Mouse (Mus musculus) intestine, embryonic 15.5 days (tissue): ENCODE results near the gene Zfp324. TPM values are rescaled to one million over a fixed set of nuclear protein-coding genes. Genes with fewer than 3 reads are reported as not detected.

Experiments used
- ATAC-seq: fragments of 200-750 bp; cut with Nextera tagmentation; 2 replicates; pipeline ENCODE4 v1.8.0; 2017; ENCODE audit warnings: moderate TSS enrichment, moderate library complexity
- H3K27ac ChIP-seq: fragments of 300-500 bp; sonication (generic); 2 replicates; pipeline ENCODE4 v1.5.1; 2015; ENCODE audit warnings: mild to moderate bottlenecking, inconsistent platforms
- H3K27me3 ChIP-seq: fragments of 300-500 bp; sonication (generic); replicated peaks from 2 replicates; pipeline ENCODE4 v1.6.1; 2015; ENCODE audit warnings: inconsistent platforms
- H3K36me3 ChIP-seq: fragments of 300-500 bp; sonication (generic); 2 replicates; pipeline ENCODE4 v1.6.1; 2015; ENCODE audit warnings: inconsistent platforms
- H3K4me1 ChIP-seq: fragments of 300-500 bp; sonication (generic); replicated peaks from 2 replicates; pipeline ENCODE4 v1.6.1; 2015; ENCODE audit warnings: inconsistent platforms
- H3K4me2 ChIP-seq: fragments of 300-500 bp; sonication (generic); replicated peaks from 2 replicates; pipeline ENCODE4 v1.6.1; 2015; ENCODE audit warnings: mild to moderate bottlenecking, inconsistent platforms
- H3K4me3 ChIP-seq: fragments of 300-500 bp; sonication (generic); replicated peaks from 2 replicates; pipeline ENCODE4 v1.5.1; 2015; ENCODE audit warnings: inconsistent platforms
- H3K9ac ChIP-seq: fragments of 300-500 bp; sonication (generic); 2 replicates; pipeline ENCODE4 v1.6.1; 2015; ENCODE audit warnings: inconsistent platforms
- H3K9me3 ChIP-seq: fragments of 300-500 bp; sonication (generic); 2 replicates; pipeline ENCODE4 v1.6.1; 2016; ENCODE audit warnings: inconsistent platforms
- WGBS: fragments of 180-500 bp; shearing (Covaris S2); methylation state at CpG from one replicate; pipeline ENCODE4 v1.1.7; 2015; 5-methylcytosine and 5-hydroxymethylcytosine counted together
- polyA plus RNA-seq: library from polyadenylated mRNA; unstranded; fragments of >200 nt; fragmentation: Nextera tagmentation; extraction: Ambion mirVana; gene quantifications from 2 replicates; pipeline ENCODE4 v1.2.1, GENCODE M21; 2015

Zfp324 gene
- polyA plus RNA-seq, 1 experiment from 2014 or later: 8.3 TPM

DNA sequence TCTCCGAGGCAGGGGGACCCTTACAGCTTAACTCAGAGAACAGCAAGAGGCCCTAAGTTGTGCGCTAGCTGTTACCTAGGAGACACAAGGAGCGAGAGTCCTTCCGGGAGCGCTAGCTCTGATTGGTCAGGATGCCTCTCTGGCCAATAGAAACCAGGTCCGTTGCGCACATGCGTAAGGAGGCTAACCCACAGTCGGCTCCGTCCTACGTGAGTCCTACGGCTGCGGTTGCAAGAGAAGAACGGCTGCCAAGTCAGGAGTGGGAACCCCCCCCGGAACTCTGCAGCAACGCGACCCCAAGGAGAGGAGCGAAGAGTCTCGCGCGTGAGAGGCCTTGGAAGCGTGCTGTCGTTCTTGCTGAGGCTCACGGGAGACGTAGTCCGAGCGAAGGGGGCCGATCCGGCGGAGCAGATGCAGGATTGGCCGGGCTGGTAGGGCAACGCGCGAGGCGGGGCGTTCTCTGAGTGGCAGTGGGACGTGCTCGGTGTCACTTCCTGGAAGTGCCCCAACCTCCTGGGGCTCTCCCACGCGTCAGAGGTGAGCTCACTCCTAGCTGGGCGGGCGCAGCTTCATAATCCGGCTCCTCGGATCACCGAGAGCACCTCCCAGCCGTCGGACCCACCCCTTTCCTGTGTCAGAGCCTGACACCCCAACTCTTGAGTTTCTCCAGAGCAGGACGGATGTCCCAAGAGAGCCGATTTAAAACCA, 12.2 kb downstream of the Zfp324 start, which contains the start of gene Zfp446:
TSS of gene Zfp446 (plus strand) at position 167 of the 708 bp plus-strand sequence.
- Histone ChIP-seq H3K4me1 (peaks cover 22% of the 10 kb centered on the region), H3K9me3 (no peaks in the 10 kb centered on the region), H3K4me2 (peak within 1 kb of the TSS; percentile 73), H3K36me3 (no peaks in the 10 kb centered on the region), H3K27me3 (no peaks in the 10 kb centered on the region), H3K27ac (peak within 1 kb of the TSS; percentile 96), H3K4me3 (peak within 1 kb of the TSS; percentile 72), H3K9ac (peak within 1 kb of the TSS; percentile 68)
- ATAC-seq: peak; percentile 99
- WGBS: under 1% methylated on average over 49 of the region's 49 CpGs

DNA sequence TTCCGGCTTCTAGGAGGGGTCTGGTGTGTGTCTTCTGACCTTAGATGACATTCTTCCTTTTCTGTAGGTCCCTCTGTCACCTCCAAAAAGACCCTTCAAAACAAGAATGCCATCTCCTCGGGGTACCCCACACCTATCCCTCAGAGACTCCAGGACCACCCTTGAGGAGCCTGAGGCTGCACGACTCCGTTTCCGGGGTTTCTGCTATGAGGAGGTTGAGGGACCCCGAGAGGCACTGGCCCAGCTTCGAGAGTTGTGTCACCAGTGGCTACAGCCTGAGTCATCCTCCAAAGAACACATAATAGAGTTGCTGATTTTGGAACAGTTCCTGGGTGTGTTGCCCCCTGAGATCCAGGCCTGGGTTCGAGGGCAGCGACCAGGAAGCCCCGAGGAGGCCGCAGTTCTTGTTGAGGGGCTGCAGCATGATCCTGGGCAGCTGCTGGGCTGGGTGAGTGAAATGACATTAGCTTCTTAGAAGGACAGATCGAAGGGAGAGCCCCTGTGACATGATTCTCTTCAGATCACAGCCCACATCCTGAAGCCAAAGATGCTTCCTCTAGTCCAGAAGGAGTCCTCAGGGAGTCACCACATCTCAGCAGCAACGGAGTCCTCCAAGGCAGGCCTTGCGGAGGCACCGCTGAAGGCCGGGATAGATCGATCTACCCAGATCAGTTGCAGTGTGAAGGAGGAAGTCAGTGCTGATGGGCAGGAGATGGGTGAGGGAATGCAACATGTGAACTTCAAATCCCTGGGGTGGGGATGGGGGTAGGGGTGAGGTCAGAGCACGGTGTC, 13.5 kb downstream of the Zfp324 start:
- no peak for ATAC-seq
- Histone ChIP-seq H3K4me3 (peak overlapping the region; percentile 72; the same call in 1 of the 2 replicates), H3K4me1 (peaks cover 22% of the 10 kb centered on the region), H3K9ac (peak overlapping the region; percentile 46), H3K9me3 (no peaks in the 10 kb centered on the region), H3K4me2 (peak overlapping the region; percentile 73), H3K27me3 (no peaks in the 10 kb centered on the region), H3K27ac (no peak overlapping the region; the same call in 1 of the 2 replicates), H3K36me3 (no peaks in the 10 kb centered on the region)
- 83% methylated on average over 18 of the region's 18 CpGs for WGBS

DNA sequence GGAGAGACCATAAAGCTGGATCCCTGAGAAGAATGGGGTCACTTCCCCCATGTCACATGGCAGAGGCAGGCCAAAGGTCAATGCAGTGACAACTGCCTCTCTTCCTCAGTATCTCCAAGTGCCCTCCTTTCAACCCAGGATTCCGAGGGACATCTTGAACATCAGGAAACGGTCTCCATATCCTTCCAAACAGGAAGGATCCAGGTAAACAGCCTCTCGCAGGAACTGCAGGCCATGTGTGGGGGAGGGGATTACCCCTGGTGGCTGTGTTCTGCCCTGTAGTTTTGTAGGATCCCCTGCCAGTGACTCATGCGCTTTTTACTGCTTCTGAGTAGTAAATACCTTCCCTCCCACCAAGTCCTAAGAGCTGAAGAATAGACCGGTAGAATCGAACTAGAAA, 14.1 kb downstream of the Zfp324 start:
- Histone ChIP-seq H3K9me3 (no peaks in the 10 kb centered on the region), H3K4me3 (no peak overlapping the region), H3K9ac (no peak overlapping the region), H3K27me3 (no peaks in the 10 kb centered on the region), H3K4me1 (peaks cover 22% of the 10 kb centered on the region), H3K27ac (no peak overlapping the region; the same call in 1 of the 2 replicates), H3K4me2 (peak overlapping the region; percentile 6; the same call in 1 of the 2 replicates), H3K36me3 (no peaks in the 10 kb centered on the region)
- no peak for ATAC-seq
- WGBS: 42% methylated on average over 6 of the region's 6 CpGs

DNA sequence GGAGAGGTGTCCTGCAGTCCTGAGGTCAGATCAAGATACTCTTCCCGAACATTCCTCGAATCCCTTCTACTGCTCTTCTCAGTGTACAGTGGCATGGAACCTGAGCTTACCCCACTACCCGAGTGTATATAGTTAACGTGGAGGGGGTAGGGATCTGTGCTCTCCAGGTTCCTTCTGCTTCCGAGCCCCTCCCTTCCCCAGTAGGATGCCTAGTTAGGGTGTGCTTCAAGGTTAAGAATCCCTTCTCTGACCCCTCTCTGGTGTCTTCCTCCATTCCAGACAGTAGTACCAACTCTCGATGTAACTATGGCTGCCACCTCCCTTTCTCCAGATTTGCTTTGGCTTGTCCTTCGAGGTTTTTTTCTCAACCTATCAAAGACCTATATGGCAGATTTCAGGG, 14.7 kb downstream of the Zfp324 start:
- 0 out of 2 replicates have a peak overlapping the region, but pooled peaks have one; percentile 6 for H3K4me2 ChIP-seq

DNA sequence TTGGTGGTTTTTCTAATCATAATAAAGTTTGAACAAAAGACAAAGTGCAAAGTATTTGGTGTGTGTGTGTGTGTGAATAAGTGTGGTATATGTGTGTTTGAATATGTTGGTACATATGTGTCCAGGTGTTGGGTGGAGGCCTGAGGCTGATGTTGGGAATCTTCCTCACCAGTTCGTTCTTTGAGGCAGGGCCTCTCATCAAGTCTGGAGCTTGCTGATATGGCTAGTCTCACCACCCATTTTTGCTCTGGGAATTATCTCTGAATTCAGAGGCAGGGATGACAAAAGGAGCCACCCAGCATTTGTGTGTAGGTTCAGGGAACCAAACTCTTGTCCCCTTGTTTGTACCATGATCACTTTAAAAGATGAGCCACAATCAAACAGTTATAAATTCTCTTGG, 20.1 kb downstream of the Zfp324 start:
- no peaks in the 10 kb centered on the region for H3K27me3 ChIP-seq
- no peak overlapping the region for H3K9ac ChIP-seq
- WGBS: 85% methylated on average over 1 of the region's 1 CpGs

More for the DNA sequence above, 14.7 kb downstream of the Zfp324 start:
- peaks cover 22% of the 10 kb centered on the region for H3K4me1 ChIP-seq
- 81% methylated on average over 7 of the region's 7 CpGs for WGBS
- H3K27ac ChIP-seq: no peak overlapping the region
- no peaks in the 10 kb centered on the region for H3K36me3 ChIP-seq
- ATAC-seq: no peak
- no peak overlapping the region for H3K9ac ChIP-seq
- H3K4me3 ChIP-seq: no peak overlapping the region
- H3K9me3 ChIP-seq: no peaks in the 10 kb centered on the region
- no peaks in the 10 kb centered on the region for H3K27me3 ChIP-seq

DNA sequence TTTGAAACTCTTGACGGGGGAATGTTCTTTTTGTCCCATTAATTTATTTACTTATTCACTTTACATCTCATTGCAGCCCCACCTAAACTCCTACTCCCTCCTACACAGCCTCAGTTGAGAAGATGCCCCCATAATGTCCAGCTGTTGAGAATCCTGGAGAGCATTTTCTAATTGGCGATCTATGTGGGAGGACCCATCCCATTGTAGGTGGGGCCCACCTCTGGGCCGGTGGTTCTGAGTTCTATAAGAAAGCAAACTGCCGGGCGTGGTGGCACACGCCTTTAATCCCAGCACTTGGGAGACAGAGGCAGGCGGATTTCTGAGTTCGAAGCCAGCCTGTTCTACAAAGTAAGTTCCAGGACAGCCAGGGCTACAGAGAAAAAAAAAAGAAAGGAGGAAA, 21.3 kb downstream of the Zfp324 start:
- H3K9me3 ChIP-seq: no peaks in the 10 kb centered on the region
- no peak for ATAC-seq
- no peak overlapping the region for H3K4me3 ChIP-seq
- 82% methylated on average over 8 of the region's 8 CpGs for WGBS
- no peaks in the 10 kb centered on the region for H3K27me3 ChIP-seq
- no peak overlapping the region for H3K27ac ChIP-seq
- H3K36me3 ChIP-seq: no peaks in the 10 kb centered on the region
- no peak overlapping the region for H3K4me2 ChIP-seq
- H3K9ac ChIP-seq: no peak overlapping the region
- H3K4me1 ChIP-seq: no peaks in the 10 kb centered on the region

More for the DNA sequence above, 20.1 kb downstream of the Zfp324 start:
- Histone ChIP-seq H3K36me3 (no peaks in the 10 kb centered on the region), H3K4me1 (no peaks in the 10 kb centered on the region), H3K4me3 (no peak overlapping the region), H3K4me2 (no peak overlapping the region), H3K9me3 (no peaks in the 10 kb centered on the region), H3K27ac (no peak overlapping the region)
- no peak for ATAC-seq

DNA sequence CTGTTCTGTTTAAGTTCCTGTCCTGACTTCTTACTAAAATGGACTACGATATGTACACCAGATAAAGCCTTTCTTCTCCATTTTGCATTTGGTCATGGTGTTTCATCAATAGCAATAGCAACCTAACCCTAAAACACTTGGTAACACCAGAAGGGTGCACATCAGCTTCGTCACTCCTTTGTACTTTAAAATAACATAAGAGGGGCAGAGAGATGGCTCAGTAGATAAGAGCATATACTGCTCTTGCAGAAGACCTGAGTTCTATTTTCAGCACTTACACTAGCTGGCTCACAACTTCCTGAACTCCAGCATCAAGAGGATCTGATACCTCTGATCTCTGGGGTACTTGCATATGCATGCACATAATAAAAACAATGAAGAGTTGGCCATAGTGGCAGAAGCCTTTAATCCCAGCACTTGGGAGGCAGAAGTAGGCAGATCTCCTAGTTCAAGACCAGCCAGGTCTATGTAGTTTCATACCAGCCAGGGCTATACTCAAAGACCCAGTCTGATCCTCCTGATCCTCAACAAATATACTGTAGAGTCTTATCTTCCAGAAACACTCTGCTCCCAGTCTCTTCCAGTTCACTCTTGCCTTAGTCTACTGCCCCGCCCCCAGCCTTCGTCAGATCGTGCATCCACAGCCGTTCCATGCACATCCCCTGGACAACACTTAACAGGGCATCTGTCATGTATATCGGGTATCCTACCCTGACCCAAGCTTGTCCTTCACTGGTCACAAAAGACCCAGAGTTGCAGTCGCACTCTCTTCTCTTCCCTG, 22.0 kb downstream of the Zfp324 start:
- H3K4me2 ChIP-seq: no peak overlapping the region
- H3K9ac ChIP-seq: no peak overlapping the region
- no peak overlapping the region for H3K4me3 ChIP-seq
- no peak overlapping the region for H3K27ac ChIP-seq
- WGBS: 78% methylated on average over 8 of the region's 8 CpGs
- no peaks in the 10 kb centered on the region for H3K36me3 ChIP-seq
- no peaks in the 10 kb centered on the region for H3K27me3 ChIP-seq
- ATAC-seq: no peak
- no peaks in the 10 kb centered on the region for H3K4me1 ChIP-seq
- no peaks in the 10 kb centered on the region for H3K9me3 ChIP-seq

DNA sequence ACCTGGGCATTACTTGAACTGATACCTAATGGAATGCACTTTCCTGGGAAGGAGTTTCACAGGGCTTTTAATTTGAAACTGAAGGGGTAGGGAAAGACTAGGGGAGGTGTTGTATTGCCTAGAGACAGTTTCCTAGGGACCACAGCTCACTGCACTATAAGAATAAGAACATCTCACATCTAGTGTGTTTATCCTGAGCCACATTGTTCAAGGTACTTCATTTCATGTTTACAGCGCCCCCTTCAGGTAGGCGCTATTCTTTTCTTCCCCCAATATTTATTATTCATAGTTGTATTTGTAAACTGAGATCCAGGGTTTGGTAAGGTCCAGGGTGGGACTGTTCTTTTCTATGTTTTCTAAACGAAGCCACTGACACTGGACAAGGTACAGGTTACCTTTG, 26.6 kb downstream of the Zfp324 start:
- 4% methylated on average over 3 of the region's 3 CpGs for WGBS
- ATAC-seq: no peak
- H3K27me3 ChIP-seq: no peaks in the 10 kb centered on the region

DNA sequence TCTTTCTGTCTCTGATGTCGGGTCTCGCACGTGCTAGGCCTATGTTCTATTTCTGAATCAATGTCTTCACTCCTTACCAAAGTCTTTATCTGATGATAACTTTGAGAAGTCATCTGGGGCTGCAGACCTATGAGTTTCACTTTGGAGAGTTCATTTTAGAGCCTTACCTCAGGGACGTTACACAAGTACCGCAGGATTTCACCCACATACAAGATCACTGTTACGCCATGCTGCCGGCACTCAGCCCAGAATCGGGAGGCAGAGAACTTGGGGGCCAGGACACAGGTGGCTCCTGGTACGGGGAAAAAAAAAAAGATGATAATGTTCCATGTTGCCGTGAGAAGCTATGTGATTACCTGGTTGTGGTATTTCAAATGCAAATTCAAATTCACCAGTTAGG, 27.5 kb downstream of the Zfp324 start:
- no peak overlapping the region for H3K4me2 ChIP-seq
- H3K27ac ChIP-seq: no peak overlapping the region
- no peak overlapping the region for H3K4me3 ChIP-seq
- H3K4me1 ChIP-seq: no peaks in the 10 kb centered on the region
- H3K9ac ChIP-seq: no peak overlapping the region
- no peaks in the 10 kb centered on the region for H3K27me3 ChIP-seq
- no peak for ATAC-seq
- H3K9me3 ChIP-seq: no peaks in the 10 kb centered on the region
- H3K36me3 ChIP-seq: no peaks in the 10 kb centered on the region
- WGBS: 90% methylated on average over 10 of the region's 10 CpGs

More for the DNA sequence above, 26.6 kb downstream of the Zfp324 start:
- no peaks in the 10 kb centered on the region for H3K36me3 ChIP-seq
- no peak overlapping the region for H3K9ac ChIP-seq
- no peak overlapping the region for H3K4me3 ChIP-seq
- H3K9me3 ChIP-seq: no peaks in the 10 kb centered on the region
- H3K27ac ChIP-seq: no peak overlapping the region
- H3K4me2 ChIP-seq: no peak overlapping the region
- H3K4me1 ChIP-seq: no peaks in the 10 kb centered on the region

DNA sequence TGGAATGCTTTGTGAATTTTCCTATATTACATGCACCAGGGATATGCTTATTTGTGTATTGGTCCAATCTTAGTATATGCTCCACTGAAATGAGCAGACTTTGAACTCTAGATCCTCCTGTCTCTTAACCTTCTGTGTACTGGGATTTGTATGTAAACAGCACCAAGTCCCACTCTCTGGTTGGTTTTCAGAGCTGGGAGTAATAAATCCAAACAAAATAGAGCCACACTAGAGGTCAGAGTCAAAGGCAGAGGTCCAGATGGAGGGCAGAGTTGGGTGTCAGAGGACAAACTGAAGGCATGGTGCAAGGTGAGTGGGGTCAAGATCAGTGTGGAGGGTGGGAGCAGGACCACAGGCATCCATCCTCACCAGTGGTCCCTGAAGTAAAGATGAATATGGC, 30.2 kb downstream of the Zfp324 start:
- H3K9me3 ChIP-seq: no peaks in the 10 kb centered on the region
- ATAC-seq: no peak
- H3K9ac ChIP-seq: no peak overlapping the region
- no peak overlapping the region for H3K4me3 ChIP-seq
- H3K36me3 ChIP-seq: no peaks in the 10 kb centered on the region
- H3K27ac ChIP-seq: no peak overlapping the region
- H3K27me3 ChIP-seq: no peaks in the 10 kb centered on the region
- no peaks in the 10 kb centered on the region for H3K4me1 ChIP-seq
- no peak overlapping the region for H3K4me2 ChIP-seq

DNA sequence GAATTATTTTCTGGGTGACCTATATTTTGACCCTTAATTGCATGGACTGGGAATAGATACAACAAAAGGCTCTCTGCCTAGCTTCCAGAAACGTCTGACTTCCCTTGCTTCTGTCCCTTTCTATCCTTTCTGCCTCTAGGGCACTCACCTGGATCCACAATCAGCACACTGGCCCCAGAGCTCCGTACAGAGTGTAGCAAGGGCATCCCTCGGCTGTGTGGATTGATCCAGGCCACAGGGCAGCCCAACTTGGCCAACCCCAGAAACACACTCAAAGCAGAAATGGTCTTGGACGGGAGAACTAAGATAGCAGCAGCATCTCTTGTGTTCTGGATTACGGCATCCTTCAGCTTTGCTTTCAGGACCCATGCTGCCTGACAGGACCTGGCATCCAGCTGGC, 31.6 kb downstream of the Zfp324 start:
- H3K4me3 ChIP-seq: no peak overlapping the region
- H3K4me2 ChIP-seq: no peak overlapping the region
- WGBS: 68% methylated on average over 5 of the region's 5 CpGs
- no peak for ATAC-seq
- H3K4me1 ChIP-seq: no peaks in the 10 kb centered on the region
- no peaks in the 10 kb centered on the region for H3K27me3 ChIP-seq
- H3K27ac ChIP-seq: no peak overlapping the region
- H3K36me3 ChIP-seq: no peaks in the 10 kb centered on the region
- no peaks in the 10 kb centered on the region for H3K9me3 ChIP-seq
- H3K9ac ChIP-seq: no peak overlapping the region

DNA sequence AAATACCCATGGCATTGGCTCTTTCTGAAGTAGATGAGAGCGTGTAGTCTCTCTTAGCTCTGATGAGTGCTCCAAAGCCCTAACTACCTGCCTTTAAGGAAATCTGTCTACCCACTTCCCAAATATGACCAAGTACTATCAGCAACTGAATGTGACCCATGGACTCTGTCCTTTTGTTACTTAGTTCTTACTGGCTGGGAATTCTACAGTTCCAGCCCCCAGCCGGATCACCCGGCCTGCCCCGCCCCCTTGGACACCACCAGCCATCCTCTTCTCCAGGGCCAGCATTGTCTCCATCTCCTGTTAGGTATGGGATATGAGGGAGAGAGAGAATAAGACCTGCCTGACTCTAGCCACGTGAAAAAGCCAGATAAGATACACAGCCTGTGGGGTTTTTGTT, 32.4 kb downstream of the Zfp324 start, which contains the start of gene Slc27a5:
TSS of gene Slc27a5 (minus strand) at position 140 of the 400 bp plus-strand sequence.
- no peak within 1 kb of the TSS for H3K4me2 ChIP-seq
- H3K9ac ChIP-seq: no peak within 1 kb of the TSS
- H3K4me3 ChIP-seq: no peak within 1 kb of the TSS
- H3K4me1 ChIP-seq: no peaks in the 10 kb centered on the region
- peak; percentile 68 for ATAC-seq
- no peaks in the 10 kb centered on the region for H3K36me3 ChIP-seq
- H3K27me3 ChIP-seq: no peaks in the 10 kb centered on the region
- 69% methylated on average over 5 of the region's 5 CpGs for WGBS
- no peak within 1 kb of the TSS for H3K27ac ChIP-seq
- no peaks in the 10 kb centered on the region for H3K9me3 ChIP-seq
